Mouse (Mus musculus) B cell, adult (primary cell): Measurements from ENCODE around the gene Fau. TPM values are rescaled to one million over a fixed set of nuclear protein-coding genes. Genes with fewer than 3 reads are reported as not detected.

Experiments used
- total RNA-seq: library from RNA; stranded (reverse); gene quantifications from 4 replicates; pipeline ENCODE4 v1.2.4, GENCODE M21; 2023; ENCODE audit not compliant: inconsistent age

Fau gene
- total RNA-seq: 3,370 to 3,487 TPM (median 3,432 TPM) in 4 replicates

GRCm38 (mm10) chr19:6057313-6058096 is at the start of gene Fau, which contains the start of gene Mrpl49:
TSS of gene Fau (plus strand) at chr19:6057844.
TSS of gene Mrpl49 (minus strand) at chr19:6057785.

DNA sequence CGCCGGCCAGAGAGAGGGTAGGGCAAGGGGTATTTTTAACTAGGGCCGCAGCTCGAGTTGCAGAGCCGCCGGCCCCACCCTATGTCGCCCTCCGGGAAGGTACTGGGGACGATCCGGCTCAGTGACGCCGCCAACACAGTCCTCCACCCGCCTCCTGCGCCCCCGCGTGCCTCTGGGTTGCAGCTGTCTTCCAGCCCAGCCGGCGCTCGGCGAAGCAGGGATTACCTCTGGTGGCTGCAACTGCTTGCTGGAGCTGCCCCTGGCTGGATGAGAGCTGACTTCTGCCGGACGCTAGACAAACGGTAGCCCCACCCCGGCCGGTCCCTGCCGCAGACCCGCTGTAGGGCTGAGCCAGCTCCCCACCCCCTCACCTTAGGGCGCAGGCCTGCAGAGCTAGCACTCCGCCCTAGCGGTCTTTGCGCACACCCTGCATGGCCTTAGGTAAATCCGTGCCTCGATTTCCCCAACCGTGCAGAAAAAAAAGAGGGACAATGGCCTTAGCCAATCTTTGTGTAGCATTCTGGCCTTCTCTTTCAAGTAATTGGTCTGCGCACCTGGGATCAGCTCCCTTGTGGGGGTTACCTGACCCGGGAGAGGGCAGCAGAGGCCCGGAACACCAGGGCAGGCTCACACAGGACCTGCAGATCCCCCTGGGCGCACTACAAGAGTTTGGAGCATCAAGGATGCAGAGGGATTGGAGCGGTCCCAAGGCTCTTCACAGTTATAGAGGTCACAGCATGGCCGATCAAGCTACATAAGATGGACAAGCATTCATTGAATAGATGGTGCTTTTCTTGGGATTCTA is 41.9 kb upstream of the Fau start, which contains the start of gene Capn1:
TSS of gene Capn1 (minus strand) at position 387 of the 805 bp plus-strand sequence.

GRCm38 (mm10) chr19:6046294-6047153 is 11.1 kb upstream of the Fau start, which contains the start of gene Syvn1:
TSS of gene Syvn1 (plus strand) at chr19:6046576.

DNA sequence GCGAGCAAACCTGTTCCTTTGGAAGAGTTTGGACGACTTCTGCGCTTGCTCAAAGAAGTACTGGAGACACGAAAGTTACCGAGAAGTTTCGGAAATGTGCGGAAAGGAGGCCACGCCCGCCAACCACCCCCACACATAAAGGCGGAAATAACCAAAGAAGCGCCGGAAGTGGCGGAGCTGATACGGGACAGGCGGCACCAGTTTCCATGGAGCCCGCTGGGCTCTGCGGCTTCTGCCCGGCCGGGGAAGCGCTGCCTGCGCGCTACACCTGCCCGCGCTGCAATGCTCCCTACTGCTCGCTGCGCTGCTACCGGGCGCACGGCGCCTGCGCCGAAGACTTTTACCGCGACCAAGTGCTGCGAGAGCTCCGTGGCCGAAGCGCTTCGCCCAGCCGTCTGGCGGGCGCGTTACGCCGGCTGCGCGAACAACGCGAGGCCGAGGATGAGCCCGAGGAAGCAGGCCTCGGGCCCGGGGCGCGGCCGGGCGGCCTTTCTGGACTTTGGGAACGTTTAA is 3.4 kb downstream of the Fau start, which contains the start of gene Znhit2:
TSS of gene Znhit2 (plus strand) at position 172 of the 513 bp plus-strand sequence.

GRCm38 (mm10) chr19:6067724-6068415 is 10.2 kb downstream of the Fau start, which contains the start of gene Tm7sf2:
TSS of gene Tm7sf2 (minus strand) at chr19:6068373.

DNA sequence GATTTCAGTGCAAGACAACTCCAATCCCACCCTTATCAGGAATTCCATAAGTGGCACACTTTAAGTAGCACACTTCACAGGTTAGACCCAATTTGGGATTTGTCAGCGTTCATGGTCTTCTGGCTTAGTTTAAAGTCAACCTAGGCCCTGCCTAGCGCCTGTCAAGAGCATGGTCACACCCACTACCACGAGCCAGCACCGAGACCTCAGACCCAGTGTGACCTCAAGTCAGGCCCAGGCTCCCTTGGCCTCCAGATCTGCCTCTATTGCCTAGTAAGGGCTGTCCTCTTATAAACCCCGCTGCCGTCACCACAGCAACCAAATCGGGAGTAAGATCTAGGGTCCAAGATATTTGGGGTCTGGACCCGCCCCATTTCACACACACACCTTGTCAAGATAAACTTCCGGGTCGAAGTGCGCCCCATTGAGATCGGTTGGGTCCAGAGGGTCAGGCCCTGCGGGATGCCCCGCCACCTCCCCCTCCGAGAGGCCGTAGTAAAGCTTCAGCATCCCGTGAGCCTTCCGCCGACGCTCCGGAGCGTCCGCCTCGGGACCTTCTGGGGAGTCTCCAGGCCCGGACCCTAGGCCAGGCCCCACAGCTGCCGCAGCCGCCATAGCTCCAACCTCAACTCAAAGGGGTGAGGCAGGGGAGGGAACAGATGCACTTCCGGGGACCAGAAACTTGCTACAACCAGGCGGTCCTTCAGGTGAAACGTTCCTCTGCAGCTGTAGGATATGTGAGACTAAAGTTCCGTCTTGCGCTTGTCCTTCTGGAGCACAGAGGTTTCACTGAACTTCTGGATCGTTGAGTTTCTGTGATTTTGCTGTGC is 19.1 kb downstream of the Fau start, which contains the start of gene Vps51:
TSS of gene Vps51 (minus strand) at position 668 of the 830 bp plus-strand sequence.

GRCm38 (mm10) chr19:6079983-6080480 is 22.4 kb downstream of the Fau start, which contains the start of gene Tmem262:
TSS of gene Tmem262 (plus strand) at chr19:6080033.

GRCm38 (mm10) chr19:6082156-6082555 is 24.5 kb downstream of the Fau start, which contains the start of gene Gm28374:
TSS of gene Gm28374 (minus strand) at chr19:6082256.

GRCm38 (mm10) chr19:6084478-6085248 is 27.0 kb downstream of the Fau start, which contains the start of the genes Zfpl1 and Cdca5:
TSS of gene Zfpl1 (minus strand) at chr19:6084956.
TSS of gene Cdca5 (plus strand) at chr19:6084983.

GRCm38 (mm10) chr19:6094119-6094518 is 36.5 kb downstream of the Fau start, which contains the start of gene AC131692.1:
TSS of gene AC131692.1 (plus strand) at chr19:6094419.

GRCm38 (mm10) chr19:6105586-6105985 is 47.9 kb downstream of the Fau start, which contains the start of gene Naaladl1:
TSS of gene Naaladl1 (plus strand) at chr19:6105782.

Other genes with a start within 250 kb of the Fau start
- gene Frmd8, start 182.6 kb upstream of the Fau start, total RNA-seq: 29.4 to 40.1 TPM (median 35.7 TPM) in 4 replicates
- 21.3 to 29.7 TPM (median 22.3 TPM) in 4 replicates for gene Slc25a45, start 180.0 kb upstream of the Fau start, total RNA-seq
- 1.9 to 2.7 TPM (median 2.6 TPM) in 4 replicates for gene Tigd3, start 163.7 kb upstream of the Fau start, total RNA-seq
- gene Dpf2, start 144.8 kb upstream of the Fau start, total RNA-seq: 161 to 182 TPM (median 167 TPM) in 4 replicates
- 0.29 to 0.69 TPM (median 0.35 TPM) in 3 of 4 replicates, not detected in the other for gene Cdc42ep2, start 133.0 kb upstream of the Fau start, total RNA-seq
- 73.1 to 80.6 TPM (median 74.2 TPM) in 4 replicates for gene Pola2, start 93.6 kb upstream of the Fau start, total RNA-seq
- gene Slc22a20, start 71.7 kb upstream of the Fau start, total RNA-seq: not detected in 4 replicates
- 82.1 to 108 TPM (median 91.6 TPM) in 4 replicates for gene Capn1, start 41.9 kb upstream of the Fau start, total RNA-seq
- 176 to 196 TPM (median 188 TPM) in 4 replicates for gene Syvn1, start 11.3 kb upstream of the Fau start, total RNA-seq
- gene Mrpl49, start 59 bp upstream of the Fau start, total RNA-seq: 14.5 to 19.1 TPM (median 18.6 TPM) in 4 replicates
- gene Znhit2, start 3.3 kb downstream of the Fau start, total RNA-seq: 11.7 to 16.6 TPM (median 12.9 TPM) in 4 replicates
- 9.3 to 20.4 TPM (median 16.4 TPM) in 4 replicates for gene Tm7sf2, start 10.5 kb downstream of the Fau start, total RNA-seq
- 88.4 to 98.7 TPM (median 94.0 TPM) in 4 replicates for gene Vps51, start 19.4 kb downstream of the Fau start, total RNA-seq
- not detected in 4 replicates for gene Tmem262, start 22.2 kb downstream of the Fau start, total RNA-seq
- gene Gm28374, start 24.4 kb downstream of the Fau start, total RNA-seq: 1.0 to 1.4 TPM in 2 of 4 replicates, not detected in the others
- gene Zfpl1, start 27.1 kb downstream of the Fau start, total RNA-seq: 52.4 to 58.0 TPM (median 54.3 TPM) in 4 replicates
- gene Cdca5, start 27.1 kb downstream of the Fau start, total RNA-seq: 1.4 to 3.9 TPM (median 2.2 TPM) in 4 replicates
- not detected in 4 replicates for gene AC131692.1, start 36.6 kb downstream of the Fau start, total RNA-seq
- not detected in 4 replicates for gene Naaladl1, start 47.9 kb downstream of the Fau start, total RNA-seq
- gene Sac3d1, start 60.8 kb downstream of the Fau start, total RNA-seq: 8.1 to 10.4 TPM (median 8.8 TPM) in 4 replicates
- 28.8 to 34.9 TPM (median 32.1 TPM) in 4 replicates for gene Snx15, start 70.5 kb downstream of the Fau start, total RNA-seq
- gene Batf2, start 83.1 kb downstream of the Fau start, total RNA-seq: not detected in 4 replicates
- 28.2 to 35.1 TPM (median 33.3 TPM) in 4 replicates for gene Arl2, start 83.7 kb downstream of the Fau start, total RNA-seq
- not detected in 4 replicates for gene Majin, start 126.5 kb downstream of the Fau start, total RNA-seq
- not detected in 4 replicates for gene Gpha2, start 168.5 kb downstream of the Fau start, total RNA-seq
- 23.9 to 27.8 TPM (median 25.9 TPM) in 4 replicates for gene Ppp2r5b, start 178.0 kb downstream of the Fau start, total RNA-seq
- 163 to 191 TPM (median 175 TPM) in 4 replicates for gene Atg2a, start 183.8 kb downstream of the Fau start, total RNA-seq
- gene Ehd1, start 218.9 kb downstream of the Fau start, total RNA-seq: 247 to 254 TPM (median 253 TPM) in 4 replicates
- 13.9 to 18.0 TPM (median 15.4 TPM) in 4 replicates for gene Cdc42bpg, start 248.6 kb downstream of the Fau start, total RNA-seq